Mouse (Mus musculus) limb, embryonic 11.5 days (tissue): Measurements from ENCODE around the gene Hist1h3a. TPM values are rescaled to one million over a fixed set of nuclear protein-coding genes. Genes with fewer than 3 reads are reported as not detected.
"Not testable (repeated sequence)": the region's sequence is repeated elsewhere in the genome, so short reads cannot be mapped to it uniquely, and the experiment has no call there.

Source experiments
- ATAC-seq: fragments of 200-750 bp; cut with Nextera tagmentation; 2 replicates; pipeline ENCODE4 v1.8.0; 2017; ENCODE audit warnings: low read depth; ENCODE audit not compliant: insufficient number of reproducible peaks, low FRiP score, low TSS enrichment
- DNase-seq: peaks from one replicate; pipeline ENCODE4 v3.0.0-alpha.2; 2015; ENCODE audit warnings: low spot score
- H3K27ac ChIP-seq: fragments of 300-500 bp; sonication (generic); replicated peaks from 2 replicates; pipeline ENCODE4 v1.5.1; 2014; ENCODE audit warnings: low read depth, mild to moderate bottlenecking, low read length
- H3K27me3 ChIP-seq: fragments of 300-500 bp; sonication (generic); 2 replicates; pipeline ENCODE4 v1.6.1; 2014; ENCODE audit warnings: mild to moderate bottlenecking, low read length, mixed read lengths; ENCODE audit not compliant: control insufficient read depth, insufficient read depth
- H3K36me3 ChIP-seq: fragments of 300-500 bp; sonication (generic); 2 replicates; pipeline ENCODE4 v1.6.1; 2014; ENCODE audit warnings: mild to moderate bottlenecking, low read length, moderate library complexity, mixed read lengths; ENCODE audit not compliant: control insufficient read depth, insufficient read depth
- H3K4me1 ChIP-seq: fragments of 300-500 bp; sonication (generic); 2 replicates; pipeline ENCODE4 v1.6.1; 2014; ENCODE audit warnings: low read length, mixed read lengths; ENCODE audit not compliant: control insufficient read depth, insufficient read depth
- H3K4me2 ChIP-seq: fragments of 300-500 bp; sonication (generic); 2 replicates; pipeline ENCODE4 v1.6.1; 2014; ENCODE audit warnings: low read depth, mild to moderate bottlenecking, moderate library complexity; ENCODE audit not compliant: severe bottlenecking
- H3K4me3 ChIP-seq: fragments of 300-500 bp; sonication (generic); 2 replicates; pipeline ENCODE4 v1.5.1; 2014; ENCODE audit warnings: low read depth, low read length
- H3K9ac ChIP-seq: fragments of 300-500 bp; sonication (generic); 2 replicates; pipeline ENCODE4 v1.6.1; 2014; ENCODE audit warnings: mild to moderate bottlenecking, low read length
- H3K9me3 ChIP-seq: fragments of 300-500 bp; sonication (generic); 2 replicates; pipeline ENCODE4 v1.6.1; 2016; ENCODE audit warnings: low read length; ENCODE audit not compliant: control insufficient read depth
- WGBS: fragments of 180-500 bp; shearing (Covaris S2); extraction: QIAGEN DNeasy Blood & Tissue Kit; methylation state at CpG from one replicate; pipeline ENCODE4 v1.1.7; 2014; 5-methylcytosine and 5-hydroxymethylcytosine counted together
- polyA plus RNA-seq: library from polyadenylated mRNA; unstranded; fragments of >200 nt; fragmentation: Nextera tagmentation; extraction: Ambion mirVana; gene quantifications from 2 replicates; pipeline ENCODE4 v1.2.1, GENCODE M21; 2014

The Hist1h3a gene
- polyA plus RNA-seq = 5.1 and 5.4 TPM in 2 replicates

DNA sequence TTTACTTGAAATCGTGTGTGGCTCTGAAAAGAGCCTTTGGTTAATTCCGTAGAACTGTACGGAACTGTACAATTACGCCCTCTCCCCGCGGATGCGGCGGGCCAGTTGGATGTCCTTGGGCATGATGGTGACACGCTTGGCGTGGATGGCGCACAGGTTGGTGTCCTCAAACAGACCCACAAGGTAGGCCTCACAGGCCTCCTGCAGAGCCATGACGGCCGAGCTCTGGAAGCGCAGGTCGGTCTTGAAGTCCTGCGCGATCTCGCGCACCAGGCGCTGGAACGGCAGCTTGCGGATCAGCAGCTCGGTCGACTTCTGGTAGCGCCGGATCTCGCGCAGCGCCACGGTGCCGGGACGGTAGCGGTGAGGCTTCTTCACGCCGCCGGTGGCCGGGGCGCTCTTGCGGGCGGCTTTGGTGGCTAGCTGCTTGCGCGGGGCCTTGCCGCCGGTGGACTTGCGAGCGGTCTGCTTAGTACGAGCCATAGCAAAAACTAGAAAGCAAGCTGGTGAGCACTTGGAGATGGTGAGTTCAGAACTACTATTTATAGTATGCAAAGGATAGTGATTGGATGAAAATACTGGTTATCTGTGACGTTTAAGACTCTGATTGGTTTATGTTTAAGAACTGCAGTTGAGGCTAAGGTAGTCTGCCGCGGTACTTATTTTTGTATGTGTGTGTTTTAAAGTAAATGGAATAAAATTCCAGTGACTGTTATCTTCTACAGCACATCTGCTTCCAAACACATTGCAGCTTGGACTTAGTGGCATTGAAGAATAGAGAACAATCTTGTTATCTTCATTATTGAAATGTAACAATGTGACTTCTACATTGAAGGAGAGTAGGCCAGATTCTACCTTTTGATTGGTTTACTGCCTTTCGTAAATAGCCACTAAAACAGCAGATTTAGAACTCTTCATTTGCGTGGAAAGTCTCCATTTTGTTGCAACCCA lies at the start of gene Hist1h3a:
Hist1h3a (minus strand) TSS at position 516 of the 951 bp plus-strand sequence.
- ATAC-seq (peak; percentile 68), DNase-seq (peak; percentile 76)
- H3K27ac ChIP-seq = peak within 1 kb of the TSS; percentile 75
- H3K4me3 ChIP-seq = peak within 1 kb of the TSS; percentile 42
- not testable (repeated sequence) for H3K9me3 ChIP-seq, H3K36me3 ChIP-seq, H3K27me3 ChIP-seq, H3K4me1 ChIP-seq
- WGBS = under 1% methylated on average over 26 of the region's 52 CpGs
- H3K4me2 ChIP-seq = peak within 1 kb of the TSS; percentile 65
- peak within 1 kb of the TSS; percentile 70 for H3K9ac ChIP-seq

DNA sequence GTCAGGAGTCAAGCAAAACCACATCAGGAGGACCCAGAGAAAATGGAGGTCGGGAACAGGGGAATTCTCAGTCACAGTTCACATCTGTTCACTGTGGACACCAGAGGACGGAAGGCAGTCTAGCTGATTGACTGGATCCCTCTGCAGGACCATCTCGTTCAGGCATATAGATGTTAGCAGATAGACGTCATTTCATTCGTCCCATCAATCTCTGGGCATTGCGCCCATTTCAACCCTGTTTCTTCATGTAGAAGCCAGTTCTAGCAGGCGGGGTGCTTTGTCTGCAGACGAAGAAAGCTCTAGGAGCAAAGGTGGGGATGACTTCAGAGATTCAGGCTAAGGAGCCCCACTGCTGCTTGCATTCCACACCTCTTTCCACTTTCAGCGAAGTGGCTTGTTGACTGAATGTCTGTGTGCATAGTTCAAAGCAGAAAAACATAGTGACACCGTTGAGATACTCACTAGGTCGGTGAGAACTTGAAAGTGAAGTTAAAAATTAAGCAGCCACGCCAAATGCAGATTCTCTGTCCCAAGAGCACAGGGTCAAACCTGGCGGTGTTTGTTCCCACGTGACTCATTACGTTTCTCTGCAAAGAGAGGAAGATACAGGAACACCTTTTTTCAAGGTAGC lies 44.4 kb upstream of the Hist1h3a start, which contains the start of gene Slc17a2:
Slc17a2 (plus strand) TSS at position 572 of the 631 bp plus-strand sequence.
- H3K27me3 ChIP-seq = no peaks in the 10 kb centered on the region
- ATAC-seq (no peak), DNase-seq (no peak)
- H3K27ac ChIP-seq = no peak within 1 kb of the TSS
- WGBS = 86% methylated on average over 15 of the region's 15 CpGs
- no peak within 1 kb of the TSS for H3K4me3 ChIP-seq
- H3K9me3 ChIP-seq = no peaks in the 10 kb centered on the region
- no peak within 1 kb of the TSS for H3K9ac ChIP-seq
- H3K4me2 ChIP-seq = no peak within 1 kb of the TSS
- H3K4me1 ChIP-seq = no peaks in the 10 kb centered on the region
- H3K36me3 ChIP-seq = no peaks in the 10 kb centered on the region

DNA sequence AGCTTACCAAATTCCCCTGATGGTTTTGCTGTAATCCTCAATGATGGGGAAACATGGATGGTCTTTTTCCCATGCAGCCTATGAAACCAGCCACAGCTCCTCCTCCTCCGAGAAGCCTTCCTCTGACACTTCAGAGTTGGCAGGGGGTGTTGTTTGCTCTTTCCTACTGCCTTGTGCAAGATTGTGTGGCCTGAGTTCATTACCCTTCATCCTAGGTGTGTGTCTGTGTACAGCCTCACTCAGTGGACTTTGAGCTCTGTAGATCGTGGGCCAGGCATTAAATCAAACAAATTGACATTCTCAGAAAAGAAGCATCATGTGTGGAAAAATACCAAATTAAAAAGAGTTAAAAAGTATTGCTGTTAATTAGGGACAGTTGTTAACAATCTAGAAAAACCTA lies 42.3 kb upstream of the Hist1h3a start:
- Histone ChIP-seq H3K4me3 (no peak overlapping the region), H3K9me3 (no peaks in the 10 kb centered on the region), H3K36me3 (no peaks in the 10 kb centered on the region), H3K27me3 (no peaks in the 10 kb centered on the region), H3K9ac (no peak overlapping the region), H3K27ac (no peak overlapping the region), H3K4me2 (no peak overlapping the region), H3K4me1 (no peaks in the 10 kb centered on the region)
- 74% methylated on average over 2 of the region's 2 CpGs for WGBS
- no peak for DNase-seq
- no peak for ATAC-seq

DNA sequence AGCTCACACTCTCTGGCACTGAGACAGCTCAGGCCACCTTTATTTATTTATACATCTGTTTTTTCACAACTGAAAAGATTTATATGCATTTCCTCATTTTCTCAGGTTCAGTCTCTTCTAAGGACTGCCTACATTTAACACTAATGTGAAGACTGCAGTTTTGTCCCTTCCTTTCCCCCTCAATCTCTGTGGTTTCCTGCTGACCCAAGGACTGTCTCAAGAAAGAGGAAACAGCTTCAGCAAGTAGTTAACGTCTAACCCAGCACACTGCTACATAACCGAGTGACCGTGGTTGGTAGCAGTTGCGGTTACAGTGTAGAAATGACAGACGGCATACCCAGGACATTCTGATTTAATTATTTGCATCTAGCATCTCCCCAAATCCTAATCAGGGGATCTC lies 37.2 kb upstream of the Hist1h3a start:
- H3K27ac ChIP-seq = no peak overlapping the region
- H3K4me1 ChIP-seq = peaks cover 10% of the 10 kb centered on the region
- DNase-seq (no peak), ATAC-seq (no peak)
- 55% methylated on average over 5 of the region's 5 CpGs for WGBS
- no peaks in the 10 kb centered on the region for H3K36me3 ChIP-seq
- no peak overlapping the region for H3K9ac ChIP-seq
- H3K4me2 ChIP-seq = no peak overlapping the region
- H3K9me3 ChIP-seq = no peaks in the 10 kb centered on the region
- H3K27me3 ChIP-seq = no peaks in the 10 kb centered on the region
- no peak overlapping the region for H3K4me3 ChIP-seq

DNA sequence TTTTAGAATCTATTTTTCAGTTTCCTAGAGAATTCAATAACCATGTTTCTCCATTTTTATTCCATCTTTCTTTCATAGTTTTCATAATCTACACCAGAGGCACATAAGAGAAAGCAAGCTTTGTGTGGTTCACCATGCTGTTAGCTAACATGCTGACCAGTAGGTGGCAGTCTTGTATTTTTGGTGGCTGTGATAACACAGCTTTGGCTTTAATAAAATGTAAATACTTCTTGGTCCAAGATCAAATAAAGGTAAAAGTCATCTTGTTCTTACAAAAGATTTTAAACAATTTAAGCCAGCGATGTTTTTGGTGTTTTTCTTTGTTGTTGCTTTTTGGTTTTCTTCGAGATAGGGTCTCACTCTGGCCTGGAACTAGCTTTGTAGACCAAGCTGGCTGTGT lies 30.3 kb upstream of the Hist1h3a start:
- 53% methylated on average over 2 of the region's 2 CpGs for WGBS
- H3K27ac ChIP-seq = no peak overlapping the region
- no peaks in the 10 kb centered on the region for H3K4me1 ChIP-seq
- H3K9me3 ChIP-seq = no peaks in the 10 kb centered on the region
- H3K27me3 ChIP-seq = no peaks in the 10 kb centered on the region
- H3K4me3 ChIP-seq = no peak overlapping the region
- ATAC-seq = no peak
- no peak overlapping the region for H3K4me2 ChIP-seq
- no peaks in the 10 kb centered on the region for H3K36me3 ChIP-seq
- no peak overlapping the region for H3K9ac ChIP-seq
- peak; percentile 57 for DNase-seq

DNA sequence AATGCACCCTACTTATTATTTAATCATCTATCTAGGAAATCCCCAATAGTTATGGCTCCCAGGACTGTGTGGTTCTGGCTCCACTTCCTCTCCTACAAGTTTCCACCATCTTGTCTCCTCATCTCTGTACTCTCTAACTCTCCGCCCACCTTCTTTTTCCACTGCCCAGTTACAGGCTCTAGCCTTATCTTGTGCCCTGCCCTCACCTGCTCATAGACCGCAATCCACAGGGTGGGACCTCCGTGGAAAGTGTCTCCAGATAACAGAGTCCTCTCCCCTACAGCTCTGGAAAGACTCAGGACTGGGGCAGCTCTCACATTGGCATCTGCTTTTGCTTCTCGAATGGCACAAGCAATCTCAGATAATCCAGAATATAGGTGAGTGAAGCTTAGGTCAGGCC lies 16.8 kb upstream of the Hist1h3a start:
- H3K9me3 ChIP-seq = no peaks in the 10 kb centered on the region
- 76% methylated on average over 4 of the region's 4 CpGs for WGBS
- no peak overlapping the region for H3K4me2 ChIP-seq
- ATAC-seq = no peak
- no peak for DNase-seq
- H3K27me3 ChIP-seq = no peaks in the 10 kb centered on the region
- no peak overlapping the region for H3K27ac ChIP-seq
- no peaks in the 10 kb centered on the region for H3K4me1 ChIP-seq
- no peak overlapping the region for H3K4me3 ChIP-seq
- H3K9ac ChIP-seq = no peak overlapping the region
- no peaks in the 10 kb centered on the region for H3K36me3 ChIP-seq

DNA sequence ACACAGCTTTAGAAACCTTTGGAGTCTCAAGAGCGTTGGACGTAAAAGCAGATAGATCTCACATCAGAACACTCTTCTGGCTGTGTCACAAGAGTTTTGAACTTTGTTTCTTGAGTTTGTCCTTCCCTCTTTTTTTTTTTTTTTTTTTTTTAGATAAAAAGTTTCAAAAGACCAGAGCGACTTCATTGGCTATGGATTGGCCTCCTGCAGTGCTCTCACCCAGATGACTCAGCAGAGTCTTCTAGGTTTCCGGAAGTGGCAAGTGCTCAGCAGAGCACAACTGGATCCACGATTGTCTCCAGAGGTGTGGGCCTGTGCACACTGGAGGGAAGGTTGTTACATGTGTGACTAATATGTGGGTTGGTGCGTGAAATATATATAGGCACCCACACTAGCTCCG lies 16.2 kb upstream of the Hist1h3a start:
- Histone ChIP-seq H3K9me3 (no peaks in the 10 kb centered on the region), H3K4me3 (no peak overlapping the region), H3K9ac (no peak overlapping the region), H3K27me3 (no peaks in the 10 kb centered on the region), H3K36me3 (no peaks in the 10 kb centered on the region), H3K27ac (no peak overlapping the region), H3K4me1 (no peaks in the 10 kb centered on the region), H3K4me2 (no peak overlapping the region)
- 93% methylated on average over 7 of the region's 7 CpGs for WGBS
- DNase-seq (no peak), ATAC-seq (no peak)

GRCm38 (mm10) chr13:23772561-23773313 lies 10.6 kb upstream of the Hist1h3a start:
- peak; percentile 68 for DNase-seq
- H3K4me3 ChIP-seq = no peak overlapping the region
- peak; percentile 91 for ATAC-seq
- H3K4me2 ChIP-seq = peak overlapping the region; percentile 24
- H3K36me3 ChIP-seq = no peaks in the 10 kb centered on the region
- H3K9ac ChIP-seq = no peak overlapping the region
- no peaks in the 10 kb centered on the region for H3K27me3 ChIP-seq
- WGBS = 23% methylated on average over 21 of the region's 21 CpGs
- no peaks in the 10 kb centered on the region for H3K9me3 ChIP-seq
- H3K4me1 ChIP-seq = no peaks in the 10 kb centered on the region
- no peak overlapping the region for H3K27ac ChIP-seq
